9 mouse cellular contexts compared by ENCODE assay signal in genomic region chr2:166791738-166792137, GRCm38 (mm10). TPM values are rescaled to one million over a fixed set of nuclear protein-coding genes. Genes with fewer than 3 reads are reported as not detected.
DNase-seq lines count a peak whose midpoint lies in the region; ATAC-seq and TF ChIP-seq lines count a peak whose summit lies in the region.
"Had no signal": no experiment of that assay in that cellular context is flagged by ENCODE, and none has a peak within 500 bp of the region (broad histone marks: within the 10 kb centered on the region; RNA-seq: fewer than 3 reads in every experiment).

No protein-coding gene starts in this region.

- no peak for TF ChIP-seq POLR2A in bone marrow, adult 2 months (IDR thresholded peaks at IDR 0.05; ENCODE audit: borderline replicate concordance, control insufficient read depth, low read depth, low read length)

- ATAC-seq in frontal cortex, adult (ENCODE audit: low TSS enrichment): no peak

- DNase-seq in cerebellum, postnatal 10 days: peak; percentile 40 to 46
- DNase-seq in cerebellum, postnatal 4 days (ENCODE audit: low spot score in 2 of 2): no peak
- peak; percentile 22 for DNase-seq in 3134 (ENCODE audit: extremely low read depth, insufficient read length, low spot score)
- peak; percentile 71 for DNase-seq in induced T-regulatory cell, adult 2 months (ENCODE audit: low read depth)
- DNase-seq in ovary, postnatal 10 days (ENCODE audit: low spot score): no peak
- no peak for DNase-seq in lung, postnatal 4 days

- TF ChIP-seq CTCF in bone marrow, adult 2 months (IDR thresholded peaks at IDR 0.05; ENCODE audit: control insufficient read depth, insufficient read depth, low read length): peak; percentile 64

- no peak overlapping the region for H3K4me3 ChIP-seq in bone marrow, adult 2 months (replicated peaks; ENCODE audit: control insufficient read depth, low read depth, low read length)
- H3K4me3 ChIP-seq: lung, embryonic 15.5 days had no signal

- no peaks in the 10 kb centered on the region; the same call in 1 of the 2 replicates for H3K4me1 ChIP-seq in bone marrow, adult 2 months (ENCODE audit: control insufficient read depth, insufficient read depth, low read length)

- H3K27ac ChIP-seq in bone marrow, adult 2 months (ENCODE audit: control insufficient read depth, insufficient read depth, low read depth, low read length, poor library complexity): no peak overlapping the region
- H3K27ac ChIP-seq: lung, embryonic 15.5 days had no signal

- WGBS in bone marrow, adult 2 months: 79% methylated on average over 5 of the region's 5 CpGs

RNA-seq across cellular contexts. Expression of gene Trp53rkb, which starts 0.6 kb away (rescaled TPM):
- polyA plus RNA-seq in bone marrow, adult 2 months (2011; ENCODE audit: insufficient read depth, insufficient read length, low replicate concordance, missing spikeins): 2.6 and 6.6 TPM in 2 replicates

RNA-seq across cellular contexts. Expression of gene Arfgef2, which starts 13.7 kb away (rescaled TPM):
- polyA plus RNA-seq in bone marrow, adult 2 months (2011; ENCODE audit: insufficient read depth, insufficient read length, low replicate concordance, missing spikeins): 5.4 and 18.3 TPM in 2 replicates

Comparison
In these comparisons a context has a peak if more than half of its experiments do, and no peak if none do; other contexts are left out.
1. DNase-seq: peak in cerebellum, postnatal 10 days (2 of 2), 3134 (single experiment) and induced T-regulatory cell, adult 2 months (single experiment); none in cerebellum, postnatal 4 days (0 of 2), ovary, postnatal 10 days (single experiment) and lung, postnatal 4 days (0 of 2).